Mouse (Mus musculus): ENCODE data around the gene Zfand2a. TPM values are rescaled to one million over a fixed set of nuclear protein-coding genes. Genes with fewer than 3 reads are reported as not detected.

Zfand2a gene
- total and polyA plus RNA-seq, 3 experiments, result 2.7 to 22.7 (median 13.7) TPM

DNA sequence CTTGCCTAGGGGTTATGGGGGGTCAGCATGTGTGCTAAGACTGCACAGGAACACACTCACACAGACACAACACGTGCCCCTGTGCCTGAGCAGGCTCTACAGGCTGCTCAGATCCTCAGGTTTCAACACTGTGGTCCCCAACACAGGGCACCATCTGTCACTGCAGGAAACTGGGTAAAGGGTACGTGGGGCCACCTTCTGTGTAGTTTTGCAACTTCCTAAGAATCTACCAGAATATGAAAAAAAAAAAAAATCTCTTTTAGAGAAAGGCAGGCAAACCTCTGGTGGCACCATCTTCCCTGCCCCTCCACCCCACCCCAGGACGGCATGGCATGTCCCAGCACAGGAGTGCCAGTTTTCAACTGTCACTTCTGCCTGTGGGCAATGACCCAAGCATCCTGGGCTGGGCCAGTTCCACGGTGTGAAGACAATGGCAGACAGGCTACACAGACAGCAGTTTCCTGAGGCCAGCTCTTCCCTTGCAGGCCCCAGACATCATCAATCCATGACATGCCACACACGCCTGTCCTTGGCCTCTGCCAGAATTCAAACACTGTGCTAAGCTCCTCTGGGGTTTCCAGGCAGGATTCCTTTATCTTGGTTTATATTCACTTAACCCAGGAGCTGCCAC lies 35.1 kb downstream of the Zfand2a start:
- no peak for DNase-seq (ENCODE audit: low spot score)
- no peak for ATAC-seq (ENCODE audit: extremely low read depth, insufficient number of reproducible peaks, low FRiP score, poor library complexity, severe bottlenecking)

DNA sequence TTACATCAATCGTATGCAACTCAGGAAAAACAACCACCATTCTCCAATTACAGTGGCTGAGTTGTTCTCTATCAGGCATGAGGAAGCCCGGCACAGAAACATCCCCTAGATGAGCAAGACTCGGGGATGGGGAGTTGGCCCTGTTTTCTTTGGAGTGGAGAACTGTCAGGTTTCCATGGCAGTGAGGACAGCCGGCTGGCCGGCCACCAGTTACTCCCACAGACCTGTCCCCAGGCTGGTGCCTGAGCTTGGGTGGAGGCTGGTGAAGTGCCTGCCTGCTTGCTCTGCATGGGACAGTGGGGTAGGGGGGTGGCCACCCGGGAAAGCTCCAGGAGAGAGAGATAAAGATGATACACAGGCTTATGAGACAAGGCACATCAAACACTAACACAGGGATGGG lies 36.3 kb downstream of the Zfand2a start:
- ATAC-seq (ENCODE audit: extremely low read depth, insufficient number of reproducible peaks, low FRiP score, poor library complexity, severe bottlenecking) (no peak), DNase-seq (ENCODE audit: low spot score) (no peak)
- H3K36me3 ChIP-seq (replicated peaks), result peaks cover 78% of the 10 kb centered on the region
- H3K9me3 ChIP-seq (replicated peaks), result no peaks in the 10 kb centered on the region
- TF ChIP-seq TAL1 (conservative IDR thresholded peaks at IDR 0.05; ENCODE audit: low read depth, low read length), result no peak
- no peak for TF ChIP-seq GATA2 (IDR thresholded peaks at IDR 0.05; ENCODE audit: borderline replicate concordance, low read depth, low read length)
- TF ChIP-seq CTCF (IDR thresholded peaks at IDR 0.05; ENCODE audit: low read depth, low read length), result no peak
- TF ChIP-seq GATA1 (IDR thresholded peaks at IDR 0.05; ENCODE audit: borderline replicate concordance, low read length), result no peak
- TF ChIP-seq POLR2AphosphoS5 (IDR thresholded peaks at IDR 0.05; ENCODE audit: insufficient replicate concordance, low read depth, low read length), result no peak
- H3K27me3 ChIP-seq (ENCODE audit: insufficient read depth, low read length), result no peaks in the 10 kb centered on the region
- H3K4me3 ChIP-seq (ENCODE audit: low read depth, low read length), result no peak overlapping the region
- H3K4me1 ChIP-seq (ENCODE audit: insufficient read depth, low read depth, low read length), result 0 out of 2 replicates have a peak, but pooled peaks cover 2% of the 10 kb centered on the region

More for the DNA sequence above, 35.1 kb downstream of the Zfand2a start:
- Histone ChIP-seq H3K27me3 (ENCODE audit: insufficient read depth, low read length) (no peaks in the 10 kb centered on the region), H3K9me3 (replicated peaks) (no peaks in the 10 kb centered on the region), H3K4me1 (ENCODE audit: insufficient read depth, low read depth, low read length) (0 out of 2 replicates have a peak, but pooled peaks cover 2% of the 10 kb centered on the region), H3K36me3 (replicated peaks) (peaks cover 86% of the 10 kb centered on the region), H3K4me3 (ENCODE audit: low read depth, low read length) (no peak overlapping the region)
- no peak for TF ChIP-seq TAL1 (conservative IDR thresholded peaks at IDR 0.05; ENCODE audit: low read depth, low read length)
- TF ChIP-seq CTCF (IDR thresholded peaks at IDR 0.05; ENCODE audit: low read depth, low read length), result no peak
- TF ChIP-seq POLR2AphosphoS5 (IDR thresholded peaks at IDR 0.05; ENCODE audit: insufficient replicate concordance, low read depth, low read length), result no peak
- TF ChIP-seq GATA2 (IDR thresholded peaks at IDR 0.05; ENCODE audit: borderline replicate concordance, low read depth, low read length), result no peak
- no peak for TF ChIP-seq GATA1 (IDR thresholded peaks at IDR 0.05; ENCODE audit: borderline replicate concordance, low read length)

DNA sequence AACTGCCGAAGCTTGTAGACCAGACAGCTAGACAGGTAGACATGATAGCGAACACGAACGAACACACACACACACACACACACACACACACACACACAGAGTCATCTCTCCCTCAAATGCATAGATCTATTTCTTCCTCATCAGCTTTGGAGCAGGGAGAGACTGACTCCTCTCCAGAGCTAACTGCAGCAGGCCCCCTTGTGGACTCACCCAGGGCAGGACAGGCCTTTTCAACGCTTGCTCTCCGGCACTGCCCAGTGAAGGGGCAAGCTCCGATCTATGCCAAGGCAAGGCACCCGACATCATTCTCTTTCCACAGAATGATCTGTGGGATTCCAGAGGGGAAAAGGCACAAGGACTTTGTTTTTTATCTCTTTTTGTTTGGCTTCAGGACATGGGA lies 39.1 kb downstream of the Zfand2a start:
- 0 out of 2 replicates have a peak, but pooled peaks cover 2% of the 10 kb centered on the region for H3K4me1 ChIP-seq (ENCODE audit: insufficient read depth, low read depth, low read length)
- no peaks in the 10 kb centered on the region for H3K27me3 ChIP-seq (ENCODE audit: insufficient read depth, low read length)
- H3K36me3 ChIP-seq (replicated peaks), result peaks cover 81% of the 10 kb centered on the region
- no peak; the same call in 1 of the 2 replicates for ATAC-seq (ENCODE audit: extremely low read depth, insufficient number of reproducible peaks, low FRiP score, poor library complexity, severe bottlenecking)
- H3K4me3 ChIP-seq (ENCODE audit: low read depth, low read length), result no peak overlapping the region
- no peak for DNase-seq (ENCODE audit: low spot score)
- TF ChIP-seq GATA1 (IDR thresholded peaks at IDR 0.05; ENCODE audit: borderline replicate concordance, low read length) (no peak), CTCF (IDR thresholded peaks at IDR 0.05; ENCODE audit: low read depth, low read length) (no peak), POLR2AphosphoS5 (IDR thresholded peaks at IDR 0.05; ENCODE audit: insufficient replicate concordance, low read depth, low read length) (no peak), TAL1 (conservative IDR thresholded peaks at IDR 0.05; ENCODE audit: low read depth, low read length) (no peak), GATA2 (IDR thresholded peaks at IDR 0.05; ENCODE audit: borderline replicate concordance, low read depth, low read length) (no peak)
- no peaks in the 10 kb centered on the region for H3K9me3 ChIP-seq (replicated peaks)

DNA sequence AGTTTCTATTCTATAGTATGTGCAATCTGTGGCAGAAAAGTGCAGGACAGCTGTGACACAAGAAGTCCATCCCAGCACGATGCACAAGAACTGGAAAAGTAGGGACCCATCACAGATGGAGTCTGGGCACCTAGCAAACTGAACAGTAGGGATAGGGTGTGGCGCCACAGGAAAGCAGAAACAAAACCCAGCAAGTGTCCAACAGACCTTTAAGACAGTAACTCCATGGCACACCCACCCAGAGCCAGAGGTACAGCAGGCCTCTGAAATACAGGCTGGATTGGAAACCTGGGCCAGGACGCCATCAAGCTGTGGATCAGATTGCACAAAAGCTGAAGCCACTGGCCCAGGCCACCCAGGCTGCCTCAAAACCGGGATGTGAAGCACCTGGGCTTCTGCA lies 41.4 kb downstream of the Zfand2a start:
- Histone ChIP-seq H3K27me3 (ENCODE audit: insufficient read depth, low read length) (no peaks in the 10 kb centered on the region), H3K4me1 (ENCODE audit: insufficient read depth, low read depth, low read length) (no peaks in the 10 kb centered on the region), H3K36me3 (replicated peaks) (peaks cover 81% of the 10 kb centered on the region), H3K4me3 (ENCODE audit: low read depth, low read length) (no peak overlapping the region), H3K9me3 (replicated peaks) (no peaks in the 10 kb centered on the region)
- ATAC-seq (ENCODE audit: extremely low read depth, insufficient number of reproducible peaks, low FRiP score, poor library complexity, severe bottlenecking) (no peak), DNase-seq (ENCODE audit: low spot score) (no peak)
- TF ChIP-seq POLR2AphosphoS5 (IDR thresholded peaks at IDR 0.05; ENCODE audit: insufficient replicate concordance, low read depth, low read length) (no peak), GATA2 (IDR thresholded peaks at IDR 0.05; ENCODE audit: borderline replicate concordance, low read depth, low read length) (no peak)

DNA sequence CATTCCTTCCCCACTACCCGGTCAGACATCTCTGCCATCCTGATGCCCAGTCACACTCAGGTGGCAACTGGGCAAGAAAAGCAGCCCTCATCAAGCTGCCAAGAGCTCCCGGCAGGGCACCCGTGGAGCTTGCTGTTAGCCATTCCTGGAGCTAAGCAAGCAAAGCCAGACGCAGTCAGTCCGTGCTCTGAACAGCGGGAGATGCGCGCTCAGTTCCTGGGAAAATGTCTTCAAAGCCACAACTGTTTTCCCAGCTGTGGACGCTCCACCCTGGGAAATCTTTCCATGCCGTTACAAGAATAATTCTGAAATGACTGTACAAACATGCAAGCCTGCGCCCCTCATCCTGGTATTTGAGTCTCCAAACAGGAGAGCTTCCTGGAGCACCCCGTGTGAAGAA lies 41.9 kb downstream of the Zfand2a start:
- H3K9me3 ChIP-seq (replicated peaks), result no peaks in the 10 kb centered on the region
- TF ChIP-seq TAL1 (conservative IDR thresholded peaks at IDR 0.05; ENCODE audit: low read depth, low read length), result no peak
- TF ChIP-seq CTCF (IDR thresholded peaks at IDR 0.05; ENCODE audit: low read depth, low read length), result no peak
- TF ChIP-seq GATA2 (IDR thresholded peaks at IDR 0.05; ENCODE audit: borderline replicate concordance, low read depth, low read length), result no peak
- TF ChIP-seq GATA1 (IDR thresholded peaks at IDR 0.05; ENCODE audit: borderline replicate concordance, low read length), result no peak
- no peak for TF ChIP-seq POLR2AphosphoS5 (IDR thresholded peaks at IDR 0.05; ENCODE audit: insufficient replicate concordance, low read depth, low read length)
- no peaks in the 10 kb centered on the region for H3K4me1 ChIP-seq (ENCODE audit: insufficient read depth, low read depth, low read length)
- peaks cover 80% of the 10 kb centered on the region for H3K36me3 ChIP-seq (replicated peaks)
- no peak for DNase-seq (ENCODE audit: low spot score)
- H3K27me3 ChIP-seq (ENCODE audit: insufficient read depth, low read length), result no peaks in the 10 kb centered on the region
- no peak overlapping the region for H3K4me3 ChIP-seq (ENCODE audit: low read depth, low read length)
- no peak for ATAC-seq (ENCODE audit: extremely low read depth, insufficient number of reproducible peaks, low FRiP score, poor library complexity, severe bottlenecking)

DNA sequence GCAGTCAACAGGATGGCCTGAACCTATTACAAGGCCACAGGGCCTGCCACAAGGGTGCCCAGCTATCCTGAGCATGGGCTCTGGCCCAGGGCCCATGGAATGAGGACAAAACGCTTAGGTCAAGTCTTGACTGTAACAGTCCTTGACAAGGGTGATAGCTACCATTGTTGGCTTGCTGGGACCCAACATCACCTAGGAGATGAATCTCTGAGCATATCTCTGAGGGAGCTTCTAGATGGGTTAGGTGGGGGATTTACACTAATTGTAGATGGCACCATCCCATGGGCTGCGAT lies 42.7 kb downstream of the Zfand2a start:
- ATAC-seq (ENCODE audit: extremely low read depth, insufficient number of reproducible peaks, low FRiP score, poor library complexity, severe bottlenecking), result no peak
- no peaks in the 10 kb centered on the region for H3K27me3 ChIP-seq (ENCODE audit: insufficient read depth, low read length)
- TF ChIP-seq TAL1 (conservative IDR thresholded peaks at IDR 0.05; ENCODE audit: low read depth, low read length) (no peak), GATA2 (IDR thresholded peaks at IDR 0.05; ENCODE audit: borderline replicate concordance, low read depth, low read length) (no peak), POLR2AphosphoS5 (IDR thresholded peaks at IDR 0.05; ENCODE audit: insufficient replicate concordance, low read depth, low read length) (no peak), GATA1 (IDR thresholded peaks at IDR 0.05; ENCODE audit: borderline replicate concordance, low read length) (no peak), CTCF (IDR thresholded peaks at IDR 0.05; ENCODE audit: low read depth, low read length) (no peak)
- H3K9me3 ChIP-seq (replicated peaks), result no peaks in the 10 kb centered on the region
- H3K4me1 ChIP-seq (ENCODE audit: insufficient read depth, low read depth, low read length), result no peaks in the 10 kb centered on the region
- no peak for DNase-seq (ENCODE audit: low spot score)
- H3K4me3 ChIP-seq (ENCODE audit: low read depth, low read length), result no peak overlapping the region
- peaks cover 79% of the 10 kb centered on the region for H3K36me3 ChIP-seq (replicated peaks)
